Mouse (Mus musculus) erythroblast, embryonic 14.5 days (primary cell): ENCODE results near the gene Oxa1l. TPM values are rescaled to one million over a fixed set of nuclear protein-coding genes. Genes with fewer than 3 reads are reported as not detected.
"Not testable (repeated sequence)": the region's sequence is repeated elsewhere in the genome, so short reads cannot be mapped to it uniquely, and the experiment has no call there.

Experiments
- H3K27me3 ChIP-seq: 2 replicates; pipeline ENCODE4 v1.6.1; 2012; ENCODE audit warnings: inconsistent platforms; ENCODE audit not compliant: control insufficient read depth
- H3K36me3 ChIP-seq: 2 replicates; pipeline ENCODE4 v1.6.1; 2012; ENCODE audit warnings: mild to moderate bottlenecking, inconsistent platforms; ENCODE audit not compliant: control insufficient read depth
- H3K4me1 ChIP-seq: 2 replicates; pipeline ENCODE4 v1.6.1; 2012; ENCODE audit warnings: inconsistent platforms; ENCODE audit not compliant: control insufficient read depth
- H3K4me3 ChIP-seq: replicated peaks from 2 replicates; pipeline ENCODE3; 2012; ENCODE audit warnings: moderate library complexity, mild to moderate bottlenecking, inconsistent platforms
- H3K9me3 ChIP-seq: 2 replicates; pipeline ENCODE4 v1.6.1; 2012; ENCODE audit warnings: low read length, inconsistent platforms, mixed read lengths; ENCODE audit not compliant: control insufficient read depth
- GATA1 ChIP-seq: IDR thresholded peaks from 2 replicates; pipeline ENCODE4 v1.6.1; 2012; ENCODE audit warnings: low read length, inconsistent platforms, mixed read lengths
- TAL1 ChIP-seq: IDR thresholded peaks from 3 replicates; pipeline ENCODE4 v1.6.1; 2012; ENCODE audit warnings: low read length, inconsistent platforms, mixed read lengths
- polyA plus RNA-seq: library from polyadenylated mRNA; stranded (reverse); fragments of >175 nt; gene quantifications from 2 replicates; pipeline ENCODE4 v1.2.3, GENCODE M21; 2012

Gene Oxa1l
- polyA plus RNA-seq, 1 experiment, result 6.8 TPM

GRCm38 (mm10) chr14:54333452-54334189 is 27.0 kb upstream of the Oxa1l start:
- Histone ChIP-seq H3K4me3 (no peak overlapping the region), H3K36me3 (no peaks in the 10 kb centered on the region), H3K27me3 (no peaks in the 10 kb centered on the region), H3K4me1 (no peaks in the 10 kb centered on the region), H3K9me3 (no peaks in the 10 kb centered on the region)
- no peak for TF ChIP-seq GATA1
- no peak for TF ChIP-seq TAL1

GRCm38 (mm10) chr14:54340836-54341235 is 19.8 kb upstream of the Oxa1l start:
- Histone ChIP-seq H3K4me3 (no peak overlapping the region), H3K27me3 (no peaks in the 10 kb centered on the region), H3K9me3 (no peaks in the 10 kb centered on the region), H3K4me1 (no peaks in the 10 kb centered on the region), H3K36me3 (no peaks in the 10 kb centered on the region)
- TF ChIP-seq TAL1 (no peak), GATA1 (no peak)

GRCm38 (mm10) chr14:54341807-54342206 is 18.8 kb upstream of the Oxa1l start:
- H3K4me3 ChIP-seq, H3K4me1 ChIP-seq, H3K9me3 ChIP-seq, H3K27me3 ChIP-seq, H3K36me3 ChIP-seq: not testable (repeated sequence)

DNA sequence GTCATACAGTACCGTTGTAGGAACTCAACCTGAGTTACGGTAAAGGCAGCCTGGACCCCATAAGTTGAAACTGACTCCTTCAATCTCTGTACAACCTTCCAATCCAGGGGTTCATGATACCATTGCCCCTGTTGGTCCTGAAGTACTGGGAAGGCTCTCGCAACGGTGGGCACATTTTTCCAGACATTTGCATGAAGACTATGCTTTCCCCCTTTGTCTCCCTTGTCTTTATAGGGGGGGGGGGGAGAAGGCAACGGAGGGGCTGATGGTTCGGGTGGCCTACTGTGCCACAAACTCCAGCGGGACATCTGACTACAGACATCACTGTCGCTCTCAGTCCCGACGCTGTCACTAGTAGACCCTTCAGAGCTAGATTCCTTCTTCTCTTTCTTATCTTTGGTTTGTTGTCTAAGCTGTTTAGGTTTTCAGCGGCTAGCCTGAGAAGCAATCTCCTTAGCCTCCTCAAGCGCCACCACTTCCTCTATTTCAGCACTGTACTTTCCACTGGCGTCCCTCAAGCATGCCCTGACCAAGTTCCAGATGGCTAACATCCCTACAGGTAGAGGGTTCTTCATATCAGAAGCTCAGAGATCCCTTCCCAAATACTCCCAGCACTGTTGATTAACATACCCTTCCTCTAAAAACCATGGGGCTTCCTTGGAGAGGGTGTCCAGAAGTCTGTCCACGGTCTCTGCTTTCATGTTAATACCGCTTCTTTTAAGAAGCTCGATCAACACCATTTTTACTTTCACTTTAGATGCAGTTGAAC is 9.7 kb upstream of the Oxa1l start:
- not testable (repeated sequence) for H3K36me3 ChIP-seq, H3K4me3 ChIP-seq, H3K27me3 ChIP-seq, H3K9me3 ChIP-seq, H3K4me1 ChIP-seq

GRCm38 (mm10) chr14:54352314-54352713 is 8.3 kb upstream of the Oxa1l start:
- Histone ChIP-seq H3K4me3 (no peak overlapping the region), H3K4me1 (no peaks in the 10 kb centered on the region), H3K27me3 (no peaks in the 10 kb centered on the region; the same call in 1 of the 2 replicates), H3K36me3 (no peaks in the 10 kb centered on the region), H3K9me3 (peaks cover 2% of the 10 kb centered on the region; the same call in 1 of the 2 replicates)
- TF ChIP-seq TAL1 (no peak), GATA1 (no peak)

- Histone ChIP-seq H3K4me1 (no peaks in the 10 kb centered on the region), H3K36me3 (no peaks in the 10 kb centered on the region), H3K27me3 (no peaks in the 10 kb centered on the region; the same call in 1 of the 2 replicates), H3K4me3 (no peak overlapping the region), H3K9me3 (peaks cover 2% of the 10 kb centered on the region; the same call in 1 of the 2 replicates)
- no peak for TF ChIP-seq TAL1
- no peak for TF ChIP-seq GATA1
These were observed 6.2 kb upstream of the Oxa1l start for GRCm38 (mm10) chr14:54354406-54354805.

DNA sequence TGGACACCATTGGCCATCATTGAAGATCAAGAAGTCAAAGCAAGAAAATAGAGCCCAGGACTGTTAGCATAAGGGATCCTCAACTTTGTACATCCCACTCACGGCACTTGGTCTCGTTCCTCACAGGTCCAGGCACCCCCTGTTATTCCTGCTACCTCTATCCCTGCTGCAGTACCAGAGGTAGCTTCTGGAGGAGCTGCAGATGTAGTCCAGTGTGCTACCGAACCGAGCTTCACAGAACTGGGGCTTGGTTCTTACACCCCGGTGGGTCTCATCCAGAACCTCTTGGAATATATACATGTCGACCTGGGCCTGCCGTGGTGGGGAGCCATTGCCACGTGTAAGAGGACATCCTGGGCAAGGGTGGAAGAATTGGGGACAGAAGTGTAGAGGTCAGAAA is 2.5 kb downstream of the Oxa1l start:
- Histone ChIP-seq H3K36me3 (peaks cover 46% of the 10 kb centered on the region), H3K4me1 (peaks cover 10% of the 10 kb centered on the region), H3K27me3 (no peaks in the 10 kb centered on the region), H3K9me3 (no peaks in the 10 kb centered on the region), H3K4me3 (no peak overlapping the region)
- no peak for TF ChIP-seq GATA1
- TF ChIP-seq TAL1, result no peak

DNA sequence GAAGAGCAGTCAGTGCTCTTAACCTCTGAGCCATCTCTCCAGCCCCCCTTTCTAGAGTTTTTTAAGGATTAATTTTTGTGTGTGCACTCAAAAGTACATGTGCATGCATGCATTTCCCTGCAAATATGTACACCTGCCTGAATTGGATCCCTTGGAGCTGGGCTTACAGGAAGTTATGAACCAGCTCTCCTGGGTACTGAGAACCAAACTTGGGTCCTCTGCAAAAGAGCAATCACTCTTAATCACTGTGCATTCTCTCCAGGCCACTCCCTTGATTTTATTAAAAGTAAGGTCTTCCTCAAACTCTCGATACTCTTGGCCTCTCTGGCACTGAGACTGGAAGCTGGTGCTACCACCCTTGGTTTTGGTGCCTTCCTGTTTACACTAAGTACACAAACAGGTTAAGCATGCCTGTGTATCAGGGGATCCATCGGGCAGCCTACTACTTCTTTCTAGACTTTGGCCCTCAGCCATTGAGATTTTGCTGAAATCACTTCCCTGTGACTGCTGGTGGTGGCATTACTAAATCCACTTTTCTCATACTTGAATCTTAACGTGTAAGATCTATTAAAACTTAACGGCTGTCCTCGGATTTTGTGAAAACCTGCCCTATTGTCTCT is 4.5 kb downstream of the Oxa1l start:
- Histone ChIP-seq H3K36me3 (peaks cover 66% of the 10 kb centered on the region), H3K4me1 (peaks cover 9% of the 10 kb centered on the region), H3K9me3 (no peaks in the 10 kb centered on the region), H3K27me3 (no peaks in the 10 kb centered on the region), H3K4me3 (no peak overlapping the region)
- TF ChIP-seq TAL1 (no peak), GATA1 (no peak)

- H3K36me3 ChIP-seq, result peaks cover 68% of the 10 kb centered on the region
- no peaks in the 10 kb centered on the region for H3K27me3 ChIP-seq
- peaks cover 3% of the 10 kb centered on the region for H3K4me1 ChIP-seq
- no peak for TF ChIP-seq GATA1
- TF ChIP-seq TAL1, result no peak
- H3K4me3 ChIP-seq, result no peak overlapping the region
- no peaks in the 10 kb centered on the region for H3K9me3 ChIP-seq
These were observed 5.9 kb downstream of the Oxa1l start for GRCm38 (mm10) chr14:54366581-54366980.
